Mouse (Mus musculus): ENCODE results near the gene Gch1. TPM values are rescaled to one million over a fixed set of nuclear protein-coding genes. Genes with fewer than 3 reads are reported as not detected.
A peak's percentile ranks its signal among the peaks of the same experiment; 100 is the strongest.
"Not testable (repeated sequence)": the region's sequence is repeated elsewhere in the genome, so short reads cannot be mapped to it uniquely, and the experiment has no call there.

Gene Gch1
- polyA plus RNA-seq, 1 experiment from 2014 or later = 1.7 TPM

DNA sequence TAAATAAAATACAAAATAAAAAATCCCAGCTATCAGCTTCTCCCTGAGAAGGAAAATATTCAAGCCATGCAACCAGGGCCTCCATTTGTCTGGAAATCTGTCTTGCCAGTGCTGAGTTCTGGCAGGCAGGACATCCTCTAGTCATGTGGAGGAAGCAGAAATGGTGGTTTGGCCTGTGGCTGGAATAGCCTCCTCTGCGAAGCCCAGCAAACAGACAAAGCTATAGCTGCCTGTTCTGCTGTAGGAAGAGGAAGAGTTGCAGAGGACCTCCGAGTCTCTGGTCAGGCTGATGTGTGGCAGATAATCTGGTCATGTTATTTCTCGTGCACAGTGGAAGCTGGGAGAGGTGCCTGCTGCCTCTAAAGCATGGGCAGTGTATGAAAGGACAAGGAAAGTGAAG lies 50.4 kb downstream of the Gch1 start:
- H3K4me1 ChIP-seq = no peaks in the 10 kb centered on the region
- H3K36me3 ChIP-seq = no peaks in the 10 kb centered on the region
- no peaks in the 10 kb centered on the region for H3K9me3 ChIP-seq
- no peak overlapping the region for H3K9ac ChIP-seq
- ATAC-seq (ENCODE audit: insufficient number of reproducible peaks, low FRiP score, low TSS enrichment, low read depth) = no peak
- WGBS = 74% methylated on average over 3 of the region's 3 CpGs
- no peak overlapping the region for H3K27ac ChIP-seq
- no peaks in the 10 kb centered on the region for H3K27me3 ChIP-seq
- H3K4me3 ChIP-seq = no peak overlapping the region
- H3K4me2 ChIP-seq = no peak overlapping the region

DNA sequence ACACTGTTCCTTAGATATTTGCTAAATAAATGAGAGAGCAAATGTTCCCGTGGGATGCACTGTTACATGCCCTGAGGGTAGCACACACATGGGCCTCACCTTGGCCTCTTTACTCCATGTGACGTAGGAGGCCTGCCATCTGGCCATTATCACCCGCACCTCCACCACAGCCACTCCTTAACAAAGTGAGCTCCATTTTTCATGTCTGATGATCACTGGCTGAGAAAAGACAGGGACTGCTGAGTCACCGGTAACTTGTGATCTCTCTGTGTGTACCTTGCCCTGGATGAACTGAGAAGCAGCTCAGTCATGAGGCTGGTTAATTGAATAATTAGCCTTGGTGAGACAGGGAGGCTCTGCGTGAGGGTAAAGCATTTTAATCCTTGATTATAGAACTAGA lies 52.6 kb downstream of the Gch1 start:
- no peaks in the 10 kb centered on the region for H3K27me3 ChIP-seq
- no peak overlapping the region for H3K4me3 ChIP-seq
- 56% methylated on average over 5 of the region's 5 CpGs for WGBS
- no peaks in the 10 kb centered on the region for H3K36me3 ChIP-seq
- ATAC-seq (ENCODE audit: insufficient number of reproducible peaks, low FRiP score, low TSS enrichment, low read depth) = no peak
- H3K27ac ChIP-seq = no peak overlapping the region
- H3K9ac ChIP-seq = no peak overlapping the region
- no peak overlapping the region for H3K4me2 ChIP-seq
- H3K9me3 ChIP-seq = no peaks in the 10 kb centered on the region
- H3K4me1 ChIP-seq = no peaks in the 10 kb centered on the region

DNA sequence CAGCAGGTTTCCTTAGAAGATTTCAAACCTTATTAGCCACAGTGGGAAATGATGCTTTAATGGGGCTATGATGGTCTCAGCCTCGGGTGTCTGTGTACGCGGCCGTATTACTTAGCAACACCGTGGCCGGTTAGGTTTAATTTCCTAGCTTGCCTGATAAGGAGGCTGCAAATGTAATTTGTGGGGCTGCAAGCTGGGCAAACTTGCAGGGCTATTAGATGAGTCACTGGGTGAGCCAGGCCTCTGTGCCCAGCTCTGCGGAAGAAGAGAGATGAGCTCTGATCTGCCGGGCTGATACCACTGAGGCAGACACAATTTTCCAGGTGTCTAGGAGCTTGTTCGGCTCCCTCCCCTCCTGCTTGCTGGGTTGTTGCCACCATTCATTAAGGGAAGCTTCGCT lies 55.3 kb downstream of the Gch1 start:
- Histone ChIP-seq H3K27ac (no peak overlapping the region), H3K4me2 (no peak overlapping the region), H3K27me3 (no peaks in the 10 kb centered on the region), H3K4me3 (no peak overlapping the region), H3K9ac (no peak overlapping the region), H3K4me1 (0 out of 2 replicates have a peak, but pooled peaks cover 3% of the 10 kb centered on the region), H3K36me3 (no peaks in the 10 kb centered on the region), H3K9me3 (no peaks in the 10 kb centered on the region)
- ATAC-seq (ENCODE audit: insufficient number of reproducible peaks, low FRiP score, low TSS enrichment, low read depth) = no peak
- 50% methylated on average over 10 of the region's 10 CpGs for WGBS

GRCm38 (mm10) chr14:47127987-47128386 lies 61.2 kb downstream of the Gch1 start:
- H3K4me1 ChIP-seq = 0 out of 2 replicates have a peak, but pooled peaks cover 3% of the 10 kb centered on the region
- no peaks in the 10 kb centered on the region for H3K9me3 ChIP-seq
- H3K4me2 ChIP-seq = no peak overlapping the region
- H3K9ac ChIP-seq = no peak overlapping the region
- H3K27me3 ChIP-seq = no peaks in the 10 kb centered on the region
- H3K27ac ChIP-seq = no peak overlapping the region
- no peak overlapping the region for H3K4me3 ChIP-seq
- WGBS = 89% methylated on average over 5 of the region's 5 CpGs
- ATAC-seq (ENCODE audit: insufficient number of reproducible peaks, low FRiP score, low TSS enrichment, low read depth) = no peak
- H3K36me3 ChIP-seq = no peaks in the 10 kb centered on the region

GRCm38 (mm10) chr14:47117522-47117921 lies 71.7 kb downstream of the Gch1 start:
- no peak overlapping the region for H3K27ac ChIP-seq
- 73% methylated on average over 7 of the region's 7 CpGs for WGBS

GRCm38 (mm10) chr14:47116062-47116762 lies 73.0 kb downstream of the Gch1 start:
- Histone ChIP-seq H3K4me2 (no peak overlapping the region), H3K27ac (no peak overlapping the region), H3K36me3 (no peaks in the 10 kb centered on the region), H3K9me3 (no peaks in the 10 kb centered on the region), H3K4me3 (no peak overlapping the region), H3K9ac (no peak overlapping the region), H3K27me3 (no peaks in the 10 kb centered on the region), H3K4me1 (peaks cover 1% of the 10 kb centered on the region; the same call in 1 of the 2 replicates)
- WGBS = 78% methylated on average over 9 of the region's 10 CpGs
- ATAC-seq (ENCODE audit: insufficient number of reproducible peaks, low FRiP score, low TSS enrichment, low read depth) = no peak

More at GRCm38 (mm10) chr14:47117522-47117921, 71.7 kb downstream of the Gch1 start:
- no peaks in the 10 kb centered on the region for H3K9me3 ChIP-seq
- no peak overlapping the region for H3K9ac ChIP-seq
- H3K36me3 ChIP-seq = no peaks in the 10 kb centered on the region
- no peak overlapping the region for H3K4me3 ChIP-seq
- no peak for ATAC-seq (ENCODE audit: insufficient number of reproducible peaks, low FRiP score, low TSS enrichment, low read depth)
- H3K4me1 ChIP-seq = no peaks in the 10 kb centered on the region
- no peak overlapping the region for H3K4me2 ChIP-seq
- H3K27me3 ChIP-seq = no peaks in the 10 kb centered on the region

GRCm38 (mm10) chr14:47115154-47115553 lies 74.1 kb downstream of the Gch1 start:
- Histone ChIP-seq H3K27me3 (no peaks in the 10 kb centered on the region), H3K27ac (no peak overlapping the region), H3K4me3 (no peak overlapping the region), H3K9me3 (no peaks in the 10 kb centered on the region), H3K4me2 (no peak overlapping the region), H3K9ac (no peak overlapping the region), H3K36me3 (no peaks in the 10 kb centered on the region), H3K4me1 (peaks cover 7% of the 10 kb centered on the region)
- 60% methylated on average over 9 of the region's 9 CpGs for WGBS
- no peak for ATAC-seq (ENCODE audit: insufficient number of reproducible peaks, low FRiP score, low TSS enrichment, low read depth)

GRCm38 (mm10) chr14:47111341-47111740 lies 77.9 kb downstream of the Gch1 start:
- H3K27me3 ChIP-seq = no peaks in the 10 kb centered on the region
- H3K36me3 ChIP-seq = no peaks in the 10 kb centered on the region
- H3K9me3 ChIP-seq = no peaks in the 10 kb centered on the region
- no peak overlapping the region for H3K4me3 ChIP-seq
- no peak overlapping the region for H3K4me2 ChIP-seq
- 34% methylated on average over 9 of the region's 9 CpGs for WGBS
- H3K4me1 ChIP-seq = peaks cover 7% of the 10 kb centered on the region
- H3K9ac ChIP-seq = no peak overlapping the region
- no peak for ATAC-seq (ENCODE audit: insufficient number of reproducible peaks, low FRiP score, low TSS enrichment, low read depth)
- H3K27ac ChIP-seq = no peak overlapping the region

DNA sequence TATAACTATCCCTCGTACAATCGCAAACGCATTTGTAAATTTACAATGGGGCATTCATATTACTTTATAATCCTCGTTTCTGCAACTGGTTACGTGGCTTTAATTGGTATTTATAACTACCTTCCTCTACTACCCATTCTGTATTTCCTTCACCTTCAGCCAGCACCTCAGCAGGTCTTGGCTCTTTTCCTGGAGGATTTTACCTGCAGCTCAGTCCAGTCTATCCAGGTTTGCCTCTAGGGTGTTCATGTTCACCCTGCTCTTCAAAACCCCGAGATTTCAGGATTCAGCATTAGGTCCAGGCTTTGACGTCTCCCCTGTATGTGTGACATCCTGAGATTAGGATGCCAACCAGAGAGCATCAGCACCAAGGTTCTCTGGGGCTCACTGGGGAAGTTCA lies 78.8 kb downstream of the Gch1 start:
- H3K27ac ChIP-seq; H3K9ac ChIP-seq; ATAC-seq (ENCODE audit: insufficient number of reproducible peaks, low FRiP score, low TSS enrichment, low read depth); H3K36me3 ChIP-seq; H3K27me3 ChIP-seq; H3K9me3 ChIP-seq; H3K4me3 ChIP-seq; H3K4me2 ChIP-seq; H3K4me1 ChIP-seq: not testable (repeated sequence)
- 76% methylated on average over 7 of the region's 7 CpGs for WGBS

DNA sequence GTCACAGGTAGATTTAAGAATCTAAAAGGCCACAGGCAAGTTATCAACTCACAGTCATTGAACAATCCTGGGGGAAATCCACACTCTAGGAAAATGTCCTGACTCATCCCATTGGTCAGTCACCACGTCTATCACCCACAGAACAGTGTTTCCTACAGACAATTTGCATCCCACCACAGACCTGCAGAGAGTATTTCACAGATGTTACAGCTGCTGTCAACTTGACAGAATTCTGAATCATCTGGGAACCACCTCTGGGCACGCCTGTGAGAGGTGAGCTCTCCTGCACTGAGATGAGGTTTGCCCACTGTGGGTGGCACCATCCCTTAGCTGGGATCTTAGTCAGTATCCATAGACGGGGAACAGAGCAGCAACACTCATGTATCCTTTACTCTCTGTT lies 81.8 kb downstream of the Gch1 start:
- H3K36me3 ChIP-seq = no peaks in the 10 kb centered on the region; the same call in 1 of the 2 replicates
- no peaks in the 10 kb centered on the region for H3K27me3 ChIP-seq
- H3K9ac ChIP-seq = no peak overlapping the region
- H3K4me3 ChIP-seq = no peak overlapping the region
- no peaks in the 10 kb centered on the region for H3K9me3 ChIP-seq
- ATAC-seq (ENCODE audit: insufficient number of reproducible peaks, low FRiP score, low TSS enrichment, low read depth) = no peak
- no peak overlapping the region for H3K27ac ChIP-seq
- no peak overlapping the region for H3K4me2 ChIP-seq
- 80% methylated on average over 3 of the region's 3 CpGs for WGBS
- peaks cover 12% of the 10 kb centered on the region for H3K4me1 ChIP-seq

GRCm38 (mm10) chr14:47105755-47106154 lies 83.5 kb downstream of the Gch1 start:
- whole genome bisulfite sequencing = 92% methylated on average over 3 of the region's 3 CpGs

GRCm38 (mm10) chr14:47105174-47105557 lies 84.0 kb downstream of the Gch1 start:
- Histone ChIP-seq H3K9me3 (no peaks in the 10 kb centered on the region), H3K9ac (no peak overlapping the region), H3K4me1 (peaks cover 5% of the 10 kb centered on the region), H3K27ac (peak overlapping the region; percentile 72; the same call in 1 of the 2 replicates), H3K4me3 (no peak overlapping the region), H3K4me2 (no peak overlapping the region), H3K27me3 (no peaks in the 10 kb centered on the region), H3K36me3 (peaks cover 13% of the 10 kb centered on the region)
- 72% methylated on average over 3 of the region's 3 CpGs for WGBS
- ATAC-seq (ENCODE audit: insufficient number of reproducible peaks, low FRiP score, low TSS enrichment, low read depth) = no peak

More at GRCm38 (mm10) chr14:47105755-47106154, 83.5 kb downstream of the Gch1 start:
- no peaks in the 10 kb centered on the region for H3K27me3 ChIP-seq
- no peak overlapping the region for H3K9ac ChIP-seq
- ATAC-seq (ENCODE audit: insufficient number of reproducible peaks, low FRiP score, low TSS enrichment, low read depth) = no peak
- H3K4me1 ChIP-seq = peaks cover 6% of the 10 kb centered on the region
- H3K27ac ChIP-seq = no peak overlapping the region
- H3K4me2 ChIP-seq = no peak overlapping the region
- peaks cover 7% of the 10 kb centered on the region for H3K36me3 ChIP-seq
- H3K4me3 ChIP-seq = no peak overlapping the region
- no peaks in the 10 kb centered on the region for H3K9me3 ChIP-seq
